Mouse (Mus musculus) midbrain, embryonic 13.5 days (tissue): ENCODE data around the gene Pcdh11x. TPM values are rescaled to one million over a fixed set of nuclear protein-coding genes. Genes with fewer than 3 reads are reported as not detected.
"Not testable (repeated sequence)": the region's sequence is repeated elsewhere in the genome, so short reads cannot be mapped to it uniquely, and the experiment has no call there.

Experiments used
- ATAC-seq: fragments of 200-750 bp; cut with Nextera tagmentation; 2 replicates; pipeline ENCODE4 v1.8.0; 2017; ENCODE audit warnings: mild to moderate bottlenecking, moderate TSS enrichment, moderate library complexity
- H3K27ac ChIP-seq: fragments of 300-500 bp; sonication (generic); 2 replicates; pipeline ENCODE4 v1.5.1; 2015; ENCODE audit warnings: inconsistent platforms, mild to moderate bottlenecking, moderate library complexity
- H3K27me3 ChIP-seq: fragments of 300-500 bp; sonication (generic); 2 replicates; pipeline ENCODE4 v1.6.1; 2015; ENCODE audit warnings: mild to moderate bottlenecking, inconsistent platforms
- H3K36me3 ChIP-seq: fragments of 300-500 bp; sonication (generic); 2 replicates; pipeline ENCODE4 v1.6.1; 2015; ENCODE audit warnings: mild to moderate bottlenecking, inconsistent platforms
- H3K4me1 ChIP-seq: fragments of 300-500 bp; sonication (generic); replicated peaks from 2 replicates; pipeline ENCODE4 v1.6.1; 2015; ENCODE audit warnings: inconsistent platforms
- H3K4me2 ChIP-seq: fragments of 300-500 bp; sonication (generic); replicated peaks from 2 replicates; pipeline ENCODE4 v1.6.1; 2015; ENCODE audit warnings: moderate library complexity, mild to moderate bottlenecking, inconsistent platforms
- H3K4me3 ChIP-seq: fragments of 300-500 bp; sonication (generic); replicated peaks from 2 replicates; pipeline ENCODE4 v1.5.1; 2015; ENCODE audit warnings: mild to moderate bottlenecking, inconsistent platforms
- H3K9ac ChIP-seq: fragments of 300-500 bp; sonication (generic); replicated peaks from 2 replicates; pipeline ENCODE4 v1.6.1; 2015; ENCODE audit warnings: mild to moderate bottlenecking, inconsistent platforms
- H3K9me3 ChIP-seq: fragments of 300-500 bp; sonication (generic); 2 replicates; pipeline ENCODE4 v1.6.1; 2016; ENCODE audit warnings: mild to moderate bottlenecking, inconsistent platforms
- WGBS: fragments of 180-500 bp; shearing (Covaris S2); methylation state at CpG from one replicate; pipeline ENCODE4 v1.1.7; 2015; 5-methylcytosine and 5-hydroxymethylcytosine counted together
- polyA plus RNA-seq: library from polyadenylated mRNA; unstranded; fragments of >200 nt; fragmentation: Nextera tagmentation; extraction: Ambion mirVana; gene quantifications from 2 replicates; pipeline ENCODE4 v1.2.1, GENCODE M21; 2015

Pcdh11x gene
- polyA plus RNA-seq: 15.7 and 17.0 TPM in 2 replicates

- Histone ChIP-seq H3K9ac (peak within 1 kb of the TSS; percentile 52), H3K9me3 (no peaks in the 10 kb centered on the region), H3K4me2 (peak within 1 kb of the TSS; percentile 80), H3K4me1 (0 out of 2 replicates have a peak, but pooled peaks cover 4% of the 10 kb centered on the region), H3K36me3 (no peaks in the 10 kb centered on the region), H3K27ac (no peak within 1 kb of the TSS; the same call in 1 of the 2 replicates), H3K27me3 (no peaks in the 10 kb centered on the region), H3K4me3 (peak within 1 kb of the TSS; percentile 50)
- WGBS: 12% methylated on average over 38 of the region's 40 CpGs
- peak; percentile 86 for ATAC-seq
Measured at GRCm38 (mm10) chrX:120290011-120290899, at the start of gene Pcdh11x. Gene Pcdh11x, plus strand, starts transcription at chrX:120290259.

- no peaks in the 10 kb centered on the region for H3K4me1 ChIP-seq
- WGBS: 68% methylated on average over 2 of the region's 2 CpGs
- no peak overlapping the region for H3K4me2 ChIP-seq
Measured at GRCm38 (mm10) chrX:120260089-120260488, 30.0 kb upstream of the Pcdh11x start.

GRCm38 (mm10) chrX:120285522-120285921 is 4.5 kb upstream of the Pcdh11x start:
- H3K36me3 ChIP-seq: no peaks in the 10 kb centered on the region
- H3K4me1 ChIP-seq: no peaks in the 10 kb centered on the region
- H3K4me3 ChIP-seq: no peak overlapping the region

More at GRCm38 (mm10) chrX:120260089-120260488, 30.0 kb upstream of the Pcdh11x start:
- ATAC-seq: no peak
- Histone ChIP-seq H3K9me3 (no peaks in the 10 kb centered on the region), H3K27ac (no peak overlapping the region), H3K9ac (no peak overlapping the region), H3K4me3 (no peak overlapping the region), H3K36me3 (no peaks in the 10 kb centered on the region), H3K27me3 (no peaks in the 10 kb centered on the region)

GRCm38 (mm10) chrX:120287502-120287901 is 2.6 kb upstream of the Pcdh11x start:
- Histone ChIP-seq H3K36me3 (no peaks in the 10 kb centered on the region), H3K4me3 (no peak overlapping the region), H3K4me1 (0 out of 2 replicates have a peak, but pooled peaks cover 4% of the 10 kb centered on the region), H3K27me3 (no peaks in the 10 kb centered on the region), H3K9me3 (no peaks in the 10 kb centered on the region), H3K4me2 (no peak overlapping the region), H3K9ac (no peak overlapping the region), H3K27ac (no peak overlapping the region)
- ATAC-seq: no peak
- WGBS: 6% methylated on average over 1 of the region's 1 CpGs

More at GRCm38 (mm10) chrX:120285522-120285921, 4.5 kb upstream of the Pcdh11x start:
- Histone ChIP-seq H3K9me3 (no peaks in the 10 kb centered on the region), H3K9ac (no peak overlapping the region), H3K4me2 (no peak overlapping the region), H3K27me3 (no peaks in the 10 kb centered on the region), H3K27ac (no peak overlapping the region)
- no peak for ATAC-seq

GRCm38 (mm10) chrX:120290900-120291280 is 831 bp downstream of the Pcdh11x start:
- Histone ChIP-seq H3K4me2 (peak overlapping the region; percentile 80), H3K27me3 (no peaks in the 10 kb centered on the region), H3K27ac (no peak overlapping the region), H3K4me3 (peak overlapping the region; percentile 50), H3K9me3 (no peaks in the 10 kb centered on the region), H3K4me1 (0 out of 2 replicates have a peak, but pooled peaks cover 4% of the 10 kb centered on the region), H3K9ac (peak overlapping the region; percentile 44; the same call in 1 of the 2 replicates), H3K36me3 (no peaks in the 10 kb centered on the region)
- 11% methylated on average over 18 of the region's 18 CpGs for WGBS
- ATAC-seq: no peak

GRCm38 (mm10) chrX:120291696-120292095 is 1.6 kb downstream of the Pcdh11x start:
- peak overlapping the region; percentile 80 for H3K4me2 ChIP-seq
- no peak for ATAC-seq
- WGBS: 19% methylated on average over 13 of the region's 13 CpGs
- 0 out of 2 replicates have a peak overlapping the region, but pooled peaks have one; percentile 28 for H3K9ac ChIP-seq
- H3K36me3 ChIP-seq: no peaks in the 10 kb centered on the region
- H3K4me3 ChIP-seq: peak overlapping the region; percentile 50
- H3K4me1 ChIP-seq: 0 out of 2 replicates have a peak, but pooled peaks cover 4% of the 10 kb centered on the region
- H3K9me3 ChIP-seq: no peaks in the 10 kb centered on the region
- no peaks in the 10 kb centered on the region for H3K27me3 ChIP-seq
- H3K27ac ChIP-seq: no peak overlapping the region

- peak overlapping the region; percentile 50 for H3K4me3 ChIP-seq
- H3K36me3 ChIP-seq: no peaks in the 10 kb centered on the region
- H3K27ac ChIP-seq: peak overlapping the region; percentile 67
- H3K9me3 ChIP-seq: no peaks in the 10 kb centered on the region
- peak overlapping the region; percentile 60 for H3K9ac ChIP-seq
- H3K27me3 ChIP-seq: no peaks in the 10 kb centered on the region
- ATAC-seq: peak; percentile 90
- peak overlapping the region; percentile 80 for H3K4me2 ChIP-seq
- 12% methylated on average over 45 of the region's 46 CpGs for WGBS
- H3K4me1 ChIP-seq: 0 out of 2 replicates have a peak, but pooled peaks cover 4% of the 10 kb centered on the region
Measured at GRCm38 (mm10) chrX:120292832-120293750, 3.0 kb downstream of the Pcdh11x start.

- Histone ChIP-seq H3K9ac (no peak overlapping the region), H3K9me3 (no peaks in the 10 kb centered on the region)
Measured at GRCm38 (mm10) chrX:120301469-120302175, 11.6 kb downstream of the Pcdh11x start.

GRCm38 (mm10) chrX:120312995-120313394 is 22.9 kb downstream of the Pcdh11x start, which contains the start of gene H2afb3:
Gene H2afb3, minus strand, starts transcription at chrX:120313095.
- H3K9ac ChIP-seq, H3K4me2 ChIP-seq, H3K9me3 ChIP-seq, ATAC-seq, H3K4me1 ChIP-seq, H3K36me3 ChIP-seq, H3K4me3 ChIP-seq, H3K27me3 ChIP-seq, H3K27ac ChIP-seq: not testable (repeated sequence)
- WGBS: 83% methylated on average over 9 of the region's 10 CpGs

More at GRCm38 (mm10) chrX:120301469-120302175, 11.6 kb downstream of the Pcdh11x start:
- Histone ChIP-seq H3K4me1 (no peaks in the 10 kb centered on the region), H3K4me2 (no peak overlapping the region), H3K27ac (no peak overlapping the region), H3K4me3 (no peak overlapping the region), H3K36me3 (no peaks in the 10 kb centered on the region), H3K27me3 (no peaks in the 10 kb centered on the region)
- no peak for ATAC-seq
- WGBS: 62% methylated on average over 2 of the region's 2 CpGs

GRCm38 (mm10) chrX:120466225-120466624 is 176.2 kb downstream of the Pcdh11x start:
- no peak for ATAC-seq
- H3K27me3 ChIP-seq: no peaks in the 10 kb centered on the region
- H3K4me3 ChIP-seq: no peak overlapping the region
- H3K9me3 ChIP-seq: no peaks in the 10 kb centered on the region
- 80% methylated on average over 1 of the region's 1 CpGs for WGBS
- H3K4me1 ChIP-seq: no peaks in the 10 kb centered on the region
- no peak overlapping the region for H3K9ac ChIP-seq
- no peak overlapping the region for H3K27ac ChIP-seq
- H3K36me3 ChIP-seq: no peaks in the 10 kb centered on the region
- H3K4me2 ChIP-seq: no peak overlapping the region

- no peaks in the 10 kb centered on the region for H3K36me3 ChIP-seq
- H3K27me3 ChIP-seq: no peaks in the 10 kb centered on the region
- no peak overlapping the region for H3K9ac ChIP-seq
- no peaks in the 10 kb centered on the region for H3K4me1 ChIP-seq
- no peak overlapping the region for H3K27ac ChIP-seq
- H3K4me2 ChIP-seq: no peak overlapping the region
- ATAC-seq: no peak
- no peaks in the 10 kb centered on the region for H3K9me3 ChIP-seq
- H3K4me3 ChIP-seq: no peak overlapping the region
Measured at GRCm38 (mm10) chrX:120486428-120486827, 196.4 kb downstream of the Pcdh11x start.
